Mouse (Mus musculus) bone marrow macrophage, adult 2 months (primary cell): ENCODE data around the gene Zdhhc9.

Experiments used
- CTCF ChIP-seq: IDR thresholded peaks from 2 replicates; pipeline ENCODE4 v1.5.1; 2012; ENCODE audit warnings: low read depth, mild to moderate bottlenecking, low read length, moderate library complexity
- POLR2A ChIP-seq: IDR thresholded peaks from 2 replicates; pipeline ENCODE4 v1.6.1; 2012; ENCODE audit warnings: mild to moderate bottlenecking, low read depth, low read length, borderline replicate concordance

DNA sequence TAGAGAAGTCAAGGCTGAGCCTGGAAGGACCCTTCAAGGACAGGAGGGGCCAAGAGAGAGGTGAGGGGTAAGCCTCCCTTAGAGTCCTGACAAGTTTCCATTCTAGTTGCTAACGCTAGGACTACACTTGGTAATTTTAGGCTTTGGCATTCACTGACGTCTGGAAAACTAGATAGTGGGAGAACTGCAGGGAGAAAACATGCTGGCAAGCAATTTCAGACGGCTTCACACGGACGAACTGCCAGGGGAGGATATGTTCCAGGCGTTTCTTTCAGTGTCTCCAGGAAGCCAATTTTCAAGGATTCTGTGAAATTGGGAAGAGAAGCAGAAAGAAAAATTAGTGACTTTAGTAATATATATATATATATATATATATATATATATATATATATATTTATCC is 26.8 kb downstream of the Zdhhc9 start:
- TF ChIP-seq CTCF (no peak), POLR2A (no peak)
